Mouse (Mus musculus) olfactory bulb, adult 2 months (tissue): ENCODE measurements around the gene Cdc42bpb. TPM values are rescaled to one million over a fixed set of nuclear protein-coding genes. Genes with fewer than 3 reads are reported as not detected.
A peak's percentile ranks its signal among the peaks of the same experiment; 100 is the strongest.

Source experiments
- H3K27ac ChIP-seq: fragments of 200-500 bp; 2 replicates; pipeline ENCODE4 v1.5.1; 2012; ENCODE audit warnings: low read depth, low read length; ENCODE audit not compliant: insufficient read depth
- H3K4me1 ChIP-seq: fragments of 200-500 bp; 2 replicates; pipeline ENCODE4 v1.6.1; 2012; ENCODE audit warnings: low read length; ENCODE audit not compliant: control insufficient read depth, insufficient read depth
- H3K4me3 ChIP-seq: fragments of 200-500 bp; 2 replicates; pipeline ENCODE4 v1.5.1; 2012; ENCODE audit warnings: mild to moderate bottlenecking, low read depth, low read length, moderate library complexity; ENCODE audit not compliant: insufficient read depth
- CTCF ChIP-seq: fragments of 200-500 bp; IDR thresholded peaks from 2 replicates; pipeline ENCODE4 v1.5.1; 2012; ENCODE audit warnings: low read depth, mild to moderate bottlenecking, low read length, moderate library complexity; ENCODE audit not compliant: insufficient read depth
- POLR2A ChIP-seq: fragments of 200-500 bp; IDR thresholded peaks from 2 replicates; pipeline ENCODE4 v1.6.1; 2012; ENCODE audit warnings: mild to moderate bottlenecking, low read depth, low read length, moderate library complexity; ENCODE audit not compliant: insufficient read depth
- WGBS: fragments of 180-500 bp; shearing (Covaris S2); methylation state at CpG from one replicate; pipeline ENCODE4 v1.1.7; 2018; 5-methylcytosine and 5-hydroxymethylcytosine counted together
- polyA plus RNA-seq: library from polyadenylated mRNA; stranded (reverse); fragments of >200 nt; gene quantifications from 2 replicates; pipeline ENCODE4 v1.2.4, GENCODE M21; 2012; ENCODE audit warnings: low replicate concordance; ENCODE audit not compliant: missing spikeins, insufficient read depth, insufficient read length

Gene Cdc42bpb
- polyA plus RNA-seq, 1 experiment: not detected

GRCm38 (mm10) chr12:111284532-111284931 is 93.0 kb downstream of the Cdc42bpb start:
- Histone ChIP-seq H3K4me3 (no peak overlapping the region), H3K4me1 (peaks cover 11% of the 10 kb centered on the region; the same call in 1 of the 2 replicates), H3K27ac (no peak overlapping the region)
- TF ChIP-seq CTCF (no peak), POLR2A (no peak)
- 51% methylated on average over 10 of the region's 10 CpGs for WGBS

- no peak for TF ChIP-seq CTCF
- TF ChIP-seq POLR2A: no peak
These were observed 93.9 kb downstream of the Cdc42bpb start for GRCm38 (mm10) chr12:111283573-111283972.

GRCm38 (mm10) chr12:111276371-111276770 is 101.1 kb downstream of the Cdc42bpb start:
- H3K4me1 ChIP-seq: peaks cover 19% of the 10 kb centered on the region
- 75% methylated on average over 6 of the region's 6 CpGs for WGBS
- TF ChIP-seq CTCF: no peak
- TF ChIP-seq POLR2A: no peak
- H3K27ac ChIP-seq: no peak overlapping the region
- no peak overlapping the region for H3K4me3 ChIP-seq

More at GRCm38 (mm10) chr12:111283573-111283972, 93.9 kb downstream of the Cdc42bpb start:
- Histone ChIP-seq H3K4me1 (peaks cover 11% of the 10 kb centered on the region; the same call in 1 of the 2 replicates), H3K4me3 (no peak overlapping the region), H3K27ac (no peak overlapping the region)
- 86% methylated on average over 4 of the region's 4 CpGs for WGBS

GRCm38 (mm10) chr12:111275150-111275841 is 102.2 kb downstream of the Cdc42bpb start:
- Histone ChIP-seq H3K4me1 (peaks cover 19% of the 10 kb centered on the region), H3K4me3 (peak overlapping the region; percentile 38), H3K27ac (no peak overlapping the region)
- TF ChIP-seq POLR2A: no peak
- TF ChIP-seq CTCF: no peak
- WGBS: 7% methylated on average over 57 of the region's 58 CpGs

- TF ChIP-seq POLR2A: no peak
- TF ChIP-seq CTCF: no peak
- Histone ChIP-seq H3K4me3 (peak overlapping the region; percentile 38), H3K27ac (no peak overlapping the region), H3K4me1 (peaks cover 19% of the 10 kb centered on the region)
- 2% methylated on average over 80 of the region's 80 CpGs for WGBS
These were observed 102.9 kb downstream of the Cdc42bpb start for GRCm38 (mm10) chr12:111274447-111275149.

- peaks cover 19% of the 10 kb centered on the region for H3K4me1 ChIP-seq
- TF ChIP-seq POLR2A (no peak), CTCF (no peak)
- H3K27ac ChIP-seq: no peak overlapping the region
- peak overlapping the region; percentile 38 for H3K4me3 ChIP-seq
- 9% methylated on average over 28 of the region's 28 CpGs for WGBS
These were observed 103.5 kb downstream of the Cdc42bpb start for GRCm38 (mm10) chr12:111274006-111274405.

- Histone ChIP-seq H3K4me3 (no peak overlapping the region), H3K27ac (no peak overlapping the region), H3K4me1 (peaks cover 19% of the 10 kb centered on the region)
- no peak for TF ChIP-seq POLR2A
- TF ChIP-seq CTCF: peak; percentile 83
- WGBS: 25% methylated on average over 12 of the region's 12 CpGs
These were observed 105.1 kb downstream of the Cdc42bpb start for GRCm38 (mm10) chr12:111272420-111272819.

- WGBS: 30% methylated on average over 8 of the region's 8 CpGs
- H3K4me1 ChIP-seq: peaks cover 19% of the 10 kb centered on the region
- H3K27ac ChIP-seq: no peak overlapping the region
- H3K4me3 ChIP-seq: no peak overlapping the region
- no peak for TF ChIP-seq POLR2A
- no peak for TF ChIP-seq CTCF
These were observed 105.6 kb downstream of the Cdc42bpb start for GRCm38 (mm10) chr12:111271966-111272365.

- Histone ChIP-seq H3K27ac (no peak overlapping the region), H3K4me1 (peaks cover 19% of the 10 kb centered on the region), H3K4me3 (no peak overlapping the region)
- WGBS: 8% methylated on average over 28 of the region's 28 CpGs
- TF ChIP-seq CTCF (no peak), POLR2A (no peak)
These were observed 106.1 kb downstream of the Cdc42bpb start for GRCm38 (mm10) chr12:111271406-111271805.
